Mouse (Mus musculus): ENCODE measurements around the gene Tmem98. TPM values are rescaled to one million over a fixed set of nuclear protein-coding genes. Genes with fewer than 3 reads are reported as not detected.

Gene Tmem98
- total RNA-seq, 2 experiments from 2014 or later, result 29.7 to 36.6 TPM

DNA sequence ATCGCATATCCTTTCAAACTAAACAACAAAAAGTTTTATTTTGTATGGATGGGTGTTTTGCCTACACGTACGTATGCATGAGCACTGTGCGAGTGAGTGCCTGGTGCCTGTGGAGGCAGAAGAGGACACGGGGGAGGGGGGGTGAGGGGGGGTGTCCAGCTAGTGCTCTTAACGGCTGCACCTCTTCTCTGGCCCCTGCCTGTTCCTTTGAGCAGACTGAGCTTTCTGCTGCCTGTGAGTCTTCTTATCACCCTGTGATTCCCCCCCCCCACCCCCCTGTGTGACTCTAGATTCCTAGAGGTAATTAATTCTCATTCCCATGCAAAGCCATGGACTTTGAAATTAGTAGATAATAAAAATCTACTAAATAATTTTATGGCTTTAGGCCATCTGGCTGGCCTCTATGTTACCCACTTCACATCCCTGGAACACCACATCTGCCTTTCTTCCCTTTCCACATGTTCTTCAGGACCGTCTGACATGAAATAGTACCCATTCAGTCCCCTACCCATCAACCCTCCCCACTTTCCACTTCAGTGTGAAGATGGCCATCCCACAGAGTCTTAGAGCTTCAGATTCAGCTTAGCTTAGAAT, 20.2 kb upstream of the Tmem98 start:
- no peak for DNase-seq
- intact Hi-C loops (cut with DNase I), result no loop called here

DNA sequence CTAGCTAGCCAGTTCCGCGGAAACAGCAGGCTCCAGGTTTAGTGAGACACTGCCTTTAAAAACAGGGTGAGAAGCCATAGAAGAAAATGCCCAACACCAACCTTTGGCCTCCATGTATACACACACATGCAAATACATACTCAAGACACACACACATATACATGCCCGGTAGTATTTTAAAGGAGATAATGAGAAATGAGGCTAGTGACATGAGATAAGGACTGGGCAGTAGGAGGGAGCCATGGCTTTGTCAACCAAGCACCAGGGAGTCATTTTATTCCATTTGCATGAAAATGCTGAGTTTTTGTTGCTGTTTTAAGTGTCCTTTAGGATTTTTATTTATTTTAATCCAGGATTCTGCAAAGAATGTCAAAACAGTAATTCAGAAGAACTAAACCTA, 19.6 kb upstream of the Tmem98 start:
- no peak for DNase-seq
- intact Hi-C loops (cut with DNase I), result no loop called here

DNA sequence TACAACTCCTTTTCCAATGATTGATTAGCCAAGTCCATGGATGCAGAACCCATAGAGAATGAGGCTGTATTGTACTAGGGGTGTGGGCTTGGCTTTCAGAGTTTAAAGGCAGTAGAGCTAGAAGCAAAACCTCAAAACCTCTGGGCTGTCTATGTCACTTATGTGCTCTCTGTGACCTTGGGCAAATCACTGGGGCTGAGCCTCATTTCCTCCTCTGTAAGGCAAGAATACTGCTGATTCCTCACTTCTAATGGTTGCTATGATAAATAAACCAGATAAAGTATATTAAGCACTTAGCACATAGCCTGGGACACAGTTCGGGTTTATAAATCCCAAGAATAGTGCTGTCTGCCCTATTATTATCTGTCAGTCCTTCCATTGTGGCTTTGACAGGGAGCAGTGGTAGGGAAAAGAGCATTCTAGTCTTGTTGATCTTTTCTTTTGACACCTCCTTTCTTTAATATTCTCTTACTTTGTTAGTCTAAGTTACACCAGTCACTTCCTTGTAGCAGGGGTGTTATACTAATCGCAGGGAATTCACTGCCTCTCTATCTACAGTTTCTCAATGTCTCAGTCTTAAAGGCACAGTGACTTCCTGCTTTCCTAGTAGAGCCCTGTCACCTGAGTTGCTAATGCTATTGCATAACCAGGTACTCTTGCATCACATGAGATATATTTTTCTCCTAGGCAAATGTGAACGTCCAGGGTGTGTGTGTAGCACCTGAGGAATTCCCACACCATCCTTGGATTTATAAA, 18.1 kb upstream of the Tmem98 start:
- intact Hi-C loops (cut with DNase I), result no loop called here

DNA sequence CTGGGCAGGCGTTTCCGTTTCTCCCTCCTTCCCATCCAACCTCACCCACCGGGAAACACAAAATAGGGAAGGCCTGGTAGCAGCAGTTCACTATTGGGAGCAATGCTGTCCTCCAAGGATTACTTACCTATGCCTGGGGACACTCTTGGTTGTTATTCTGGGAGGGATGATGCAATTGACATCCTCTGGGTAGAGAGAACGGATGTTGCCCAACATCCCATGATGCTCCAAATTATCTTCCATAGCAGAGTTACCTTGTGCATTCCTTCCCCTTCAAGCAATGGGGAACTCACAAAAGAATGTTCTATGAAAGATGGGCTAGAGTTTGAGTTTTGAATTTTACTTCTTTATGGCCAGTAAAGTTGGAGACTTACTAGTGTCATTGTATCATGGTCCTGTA, 16.6 kb upstream of the Tmem98 start:
- intact Hi-C loops (cut with DNase I), result no loop called here
- no peak for DNase-seq

More for the DNA sequence above, 18.1 kb upstream of the Tmem98 start:
- DNase-seq, result no peak

DNA sequence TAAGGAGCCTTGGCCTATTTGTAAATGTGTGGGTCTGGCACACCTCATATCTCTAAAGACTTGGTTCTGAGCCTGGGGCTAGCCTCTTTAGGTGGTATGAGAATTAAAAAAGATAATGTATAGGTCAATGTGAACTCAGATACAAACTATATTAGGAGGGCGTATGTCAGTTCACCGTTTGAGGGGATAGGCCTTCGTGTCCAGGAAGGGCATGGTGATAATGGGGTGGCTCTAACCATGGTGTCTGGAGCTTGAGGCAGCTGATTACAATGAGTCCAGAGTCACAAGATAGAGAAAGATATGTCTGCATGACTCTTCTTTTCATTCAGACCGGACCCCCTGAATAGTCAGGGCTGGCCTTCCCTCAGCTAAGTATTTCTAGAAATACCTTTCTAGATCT, 15.7 kb upstream of the Tmem98 start:
- intact Hi-C loops (cut with DNase I), result no loop called here
- DNase-seq, result no peak

DNA sequence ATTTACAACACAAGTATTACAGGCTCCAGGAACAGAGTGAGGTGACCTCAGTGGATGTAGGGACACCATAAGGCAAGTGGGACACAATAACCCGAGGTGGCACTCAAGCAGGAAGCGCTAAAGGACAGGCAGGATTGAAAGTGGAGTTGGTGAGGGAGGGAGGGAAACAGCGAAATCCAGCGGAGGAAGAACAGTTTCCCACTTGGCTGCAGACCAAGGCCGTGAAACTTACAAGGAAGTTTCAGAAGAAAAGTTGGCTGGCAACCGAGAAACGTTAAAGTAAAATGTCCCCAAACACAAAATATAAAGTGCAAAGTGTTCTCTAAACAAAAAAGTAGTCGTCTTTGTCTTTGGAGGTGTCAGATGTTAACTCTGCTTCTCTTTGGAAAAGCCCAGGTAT, 14.5 kb upstream of the Tmem98 start:
- intact Hi-C loops (cut with DNase I), result no loop called here
- DNase-seq, result no peak

DNA sequence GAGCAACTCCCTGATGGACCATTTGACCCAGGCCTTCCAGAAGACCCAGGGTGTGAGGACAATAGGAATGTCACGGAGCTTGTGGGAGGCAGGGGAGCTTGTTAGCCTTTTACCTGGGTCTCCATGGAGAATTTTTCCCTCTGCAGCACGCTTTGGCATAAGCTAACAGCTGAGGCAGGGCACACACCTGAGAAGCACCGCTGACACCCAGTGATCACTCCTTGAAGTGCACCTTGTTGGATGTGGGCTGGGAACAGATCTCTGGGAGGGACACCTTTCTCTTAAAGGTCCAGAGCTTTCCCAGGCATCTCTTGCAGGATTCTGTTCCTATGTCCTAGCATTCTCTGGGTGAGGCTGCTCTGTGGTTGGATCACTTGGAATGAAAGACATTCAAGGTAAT, 10.0 kb upstream of the Tmem98 start:
- DNase-seq, result no peak
- intact Hi-C loops (cut with DNase I), result no loop called here

DNA sequence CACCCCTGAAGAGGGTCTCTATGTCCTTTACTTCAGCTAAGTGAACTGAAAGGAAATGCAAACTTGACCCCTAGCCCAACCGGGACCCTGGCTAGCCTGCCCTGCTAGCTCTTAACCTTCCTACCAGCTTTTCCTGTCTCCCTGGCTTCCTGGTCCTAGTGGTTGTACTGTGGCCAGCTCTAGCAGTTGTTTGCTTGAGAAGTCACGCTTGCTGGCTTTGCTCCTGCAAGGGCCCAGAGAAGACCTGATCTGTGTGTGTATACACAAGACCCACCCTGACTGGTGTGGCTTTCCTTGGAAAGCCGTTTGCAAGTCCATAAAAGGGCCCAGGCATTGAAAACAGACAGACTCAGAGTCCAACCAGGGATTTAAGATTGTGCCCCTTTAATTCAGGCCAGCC, 7.3 kb upstream of the Tmem98 start:
- DNase-seq, result peak in 1 of 2 experiments; percentile 47
- intact Hi-C loops (cut with DNase I), result no loop called here

DNA sequence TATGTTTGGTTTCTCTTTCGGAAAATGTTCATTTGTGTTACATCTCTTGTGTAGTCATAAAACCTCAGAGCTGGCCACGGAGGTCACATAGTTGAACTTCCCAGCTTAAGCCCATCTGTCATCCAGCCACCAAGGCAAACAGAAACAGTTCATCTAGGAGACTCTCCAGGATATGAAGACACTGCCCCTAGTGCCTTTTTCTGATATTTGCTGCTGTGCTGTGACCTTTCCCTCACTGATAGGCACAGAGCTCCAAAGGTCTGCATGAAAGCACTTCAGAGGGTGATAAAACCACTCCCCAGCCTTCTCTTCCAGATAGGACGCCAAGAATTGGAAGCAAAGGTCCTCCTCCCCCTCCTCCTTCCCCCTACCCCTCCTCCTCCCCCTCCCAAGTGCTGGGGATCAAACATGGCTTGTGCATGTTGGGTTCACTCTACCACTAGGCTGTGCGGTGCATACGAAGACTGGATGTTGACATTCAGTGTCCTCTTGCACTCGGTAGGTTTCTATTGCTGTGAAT, 1.4 kb upstream of the Tmem98 start:
- intact Hi-C loops (cut with DNase I), result no loop called here

DNA sequence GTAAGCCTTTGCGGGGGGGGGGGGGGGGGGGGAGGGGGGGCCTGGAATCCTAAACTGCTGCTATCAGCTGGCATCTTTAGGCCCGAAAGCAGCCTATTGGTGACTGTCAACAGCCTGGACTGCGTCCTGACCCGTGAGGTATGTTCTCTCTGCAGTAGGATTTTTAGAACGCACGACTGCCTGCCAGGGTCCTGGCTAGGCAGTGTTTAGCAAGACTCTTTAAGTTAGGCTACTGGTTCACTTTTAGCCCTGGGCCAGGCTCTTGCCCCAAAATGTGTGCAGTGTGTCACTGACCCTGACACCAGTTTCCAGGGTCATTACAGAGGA, 346 bp upstream of the Tmem98 start:
- DNase-seq, result no peak
- intact Hi-C loops (cut with DNase I), result no loop called here

More for the DNA sequence above, 1.4 kb upstream of the Tmem98 start:
- DNase-seq, result peak in 1 of 2 experiments; percentile 30

DNA sequence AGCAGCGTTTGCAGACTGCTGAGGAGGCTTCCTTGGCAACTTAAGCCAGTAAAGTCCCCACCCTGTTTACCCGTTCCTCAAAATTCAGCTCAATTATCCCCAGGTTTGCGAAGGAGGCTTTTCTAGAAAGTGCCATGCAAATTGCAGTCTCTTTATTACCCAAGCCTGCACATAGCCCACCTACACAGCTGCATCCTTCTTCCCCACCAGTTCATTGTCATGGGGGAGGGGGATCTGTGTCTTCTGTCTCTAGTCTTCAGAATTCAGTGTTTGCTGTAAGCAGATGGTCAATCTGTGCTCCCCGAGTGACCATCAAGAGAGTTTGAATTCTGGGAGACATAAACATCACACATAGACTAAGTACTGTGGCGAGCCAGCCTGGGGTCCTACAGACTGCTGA, 1.2 kb downstream of the Tmem98 start:
- no peak for DNase-seq
- intact Hi-C loops (cut with DNase I), result loop anchor here (2.0 to 10.0 kb wide), 2 partner anchors 114 to 386 kb away; partner anchors contain the start of gene Psmd11

DNA sequence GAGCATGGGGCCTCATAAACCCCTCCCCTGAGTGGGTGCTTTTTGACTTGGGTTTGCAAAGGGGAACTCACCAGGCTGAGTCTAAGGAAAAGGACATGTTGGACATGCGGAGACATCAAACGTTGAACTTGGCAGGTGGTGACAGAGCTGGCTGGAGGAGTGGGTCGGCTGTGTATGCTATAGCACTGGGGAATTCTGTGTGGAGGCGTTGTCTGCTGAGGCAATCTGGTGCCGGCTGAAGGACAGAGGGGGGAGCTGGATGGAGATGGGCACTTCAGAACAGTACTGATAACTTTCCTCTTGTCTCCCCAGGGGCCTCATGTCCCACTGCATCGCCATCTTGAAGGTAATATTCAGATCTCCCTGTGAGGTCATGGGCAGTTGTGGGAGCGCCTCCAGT, 5.4 kb downstream of the Tmem98 start:
- no peak for DNase-seq

DNA sequence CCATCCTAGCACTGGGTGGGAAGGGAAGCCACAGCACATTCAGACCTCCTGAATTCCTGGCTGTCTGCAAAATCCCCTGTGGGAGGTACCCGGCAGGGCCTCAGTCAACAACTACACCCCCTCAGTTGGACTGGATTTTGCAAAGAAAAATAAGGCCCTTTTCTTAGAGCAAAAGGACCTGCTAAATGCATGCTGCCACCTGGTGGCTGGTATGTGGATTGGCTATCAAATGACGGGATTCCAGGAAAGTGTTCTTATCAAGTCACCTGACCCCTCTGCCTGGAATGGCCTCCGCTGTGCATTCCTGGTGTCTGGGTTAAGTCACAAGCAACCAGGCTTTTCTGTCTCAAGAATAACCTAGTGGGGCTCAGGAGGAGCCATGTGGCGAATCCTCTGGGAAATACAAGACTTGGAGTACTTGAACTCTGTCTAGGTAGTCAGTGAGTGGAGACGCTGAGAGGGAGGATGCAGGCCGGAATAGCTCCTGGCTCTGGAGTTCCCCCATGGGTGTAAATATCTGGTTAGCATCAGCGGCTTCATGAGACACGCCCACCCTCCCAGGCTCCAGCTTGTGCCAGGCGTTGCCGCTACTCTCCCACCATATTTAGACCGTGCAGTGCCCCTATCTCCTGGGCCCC, 8.2 kb downstream of the Tmem98 start:
- intact Hi-C loops (cut with DNase I), result loop anchor here (1.0 to 10.0 kb wide), 3 partner anchors 38 to 393 kb away; partner anchors contain the start of genes Myo1d and Psmd11
- DNase-seq, result peak; percentile 88 to 92

More for the DNA sequence above, 5.4 kb downstream of the Tmem98 start:
- intact Hi-C loops (cut with DNase I), result loop anchor here (10.0 kb wide), 1 partner anchor 391 kb away; the partner anchor contains the start of gene Psmd11

DNA sequence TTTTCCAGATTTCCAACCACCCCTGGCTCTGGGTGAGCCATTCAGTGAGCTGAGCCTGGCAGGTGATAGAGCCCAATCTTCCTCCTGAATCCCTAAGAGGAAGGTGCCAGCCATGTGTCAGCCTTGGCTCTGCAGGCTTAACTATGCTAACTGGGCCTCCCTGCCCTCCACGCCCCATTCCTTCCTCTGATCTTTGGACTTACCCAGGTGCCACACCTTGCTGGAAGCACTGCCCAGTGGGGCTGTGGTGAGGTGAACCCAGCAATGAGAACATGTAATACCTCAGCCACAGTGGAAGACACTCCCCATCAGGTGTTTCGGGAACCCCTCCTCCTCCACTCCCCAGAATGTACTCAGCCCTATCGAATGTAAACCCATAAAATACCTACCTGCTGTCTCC, 10.1 kb downstream of the Tmem98 start:
- no peak for DNase-seq
- intact Hi-C loops (cut with DNase I), result no loop called here

DNA sequence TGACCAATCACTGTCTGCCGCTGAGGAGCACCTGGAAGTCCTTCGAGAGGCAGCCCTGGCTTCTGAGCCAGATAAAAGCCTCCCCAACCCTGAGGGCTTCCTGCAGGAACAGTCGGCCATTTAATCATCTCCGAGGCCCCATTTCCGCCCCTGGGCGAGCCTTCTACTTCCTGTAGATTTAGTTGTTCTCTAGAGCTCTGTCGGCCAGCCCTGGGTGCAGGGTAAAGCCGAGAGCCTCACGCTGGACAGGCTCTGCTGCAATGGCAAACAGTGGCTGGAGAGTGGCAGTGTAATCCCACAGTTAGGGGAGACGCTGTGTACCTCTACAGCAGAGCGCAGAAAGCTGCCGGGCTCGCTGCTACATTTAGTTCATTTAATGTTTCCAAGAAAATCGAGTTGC, 11.3 kb downstream of the Tmem98 start:
- DNase-seq, result peak; percentile 50 to 52
- intact Hi-C loops (cut with DNase I), result loop anchor here (1.0 kb wide), 1 partner anchor 30 kb away; no protein-coding TSS in a partner anchor

DNA sequence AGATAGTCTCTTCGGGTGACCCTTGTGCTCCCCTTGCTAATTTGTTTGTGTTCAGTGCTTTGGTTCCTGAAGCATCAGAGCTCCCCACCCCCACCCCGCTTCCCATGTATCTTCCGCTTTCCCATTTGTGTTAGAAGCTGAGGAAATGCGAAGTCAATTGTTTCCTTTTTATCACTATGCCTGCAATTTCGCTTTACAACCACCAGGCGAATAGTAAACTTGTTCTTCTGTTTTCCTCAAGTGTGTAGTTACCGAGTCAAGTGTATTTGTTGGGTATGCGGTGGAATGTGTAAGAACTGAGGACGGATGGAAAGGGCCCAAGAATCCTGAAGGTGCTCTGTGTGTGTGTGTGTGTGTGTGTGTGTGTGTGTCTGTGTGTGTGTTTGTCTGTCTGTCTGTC, 11.8 kb downstream of the Tmem98 start:
- DNase-seq, result no peak
- intact Hi-C loops (cut with DNase I), result loop anchor here (1.0 kb wide), 1 partner anchor 30 kb away; no protein-coding TSS in a partner anchor

DNA sequence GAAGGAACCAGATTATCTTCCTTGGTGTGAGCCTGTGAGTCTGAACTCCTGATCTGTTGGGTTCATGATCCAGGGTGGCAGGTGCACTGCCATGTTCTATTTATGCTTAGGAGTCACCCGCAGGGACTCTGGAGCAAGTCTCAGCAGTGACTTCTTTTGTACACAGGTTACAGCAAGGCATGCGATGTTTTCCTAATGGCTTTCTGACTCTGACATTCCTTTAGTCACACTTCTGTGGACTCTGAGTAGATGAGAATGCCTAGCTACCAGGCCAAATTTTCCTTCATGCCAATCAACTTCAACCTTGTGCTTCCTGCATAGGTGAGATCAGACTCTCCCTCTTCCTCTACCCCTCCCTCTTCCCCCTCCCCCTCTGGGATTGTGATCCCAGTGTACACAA, 25.4 kb downstream of the Tmem98 start:
- no peak for DNase-seq
- intact Hi-C loops (cut with DNase I), result no loop called here

DNA sequence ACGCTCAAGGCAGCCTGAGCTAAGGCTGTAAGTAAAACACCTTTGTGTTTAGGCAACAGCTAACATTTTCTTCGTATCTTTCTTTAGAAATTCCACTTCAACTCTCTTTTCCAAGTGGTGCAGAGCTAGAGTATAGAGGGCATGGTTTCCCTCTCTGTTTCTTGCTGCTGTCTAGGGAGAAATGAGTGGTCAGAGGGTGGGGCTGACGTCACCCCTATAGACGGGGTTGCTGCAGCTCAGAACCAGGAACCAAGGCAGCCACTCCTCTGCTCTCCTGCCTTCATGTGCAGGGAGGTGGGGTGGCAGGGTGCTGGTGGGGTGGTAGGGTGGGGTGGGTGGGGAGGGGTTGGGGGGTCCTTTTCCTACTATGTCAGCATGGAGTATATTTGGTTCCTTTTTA, 25.9 kb downstream of the Tmem98 start:
- no peak for DNase-seq
- intact Hi-C loops (cut with DNase I), result no loop called here

DNA sequence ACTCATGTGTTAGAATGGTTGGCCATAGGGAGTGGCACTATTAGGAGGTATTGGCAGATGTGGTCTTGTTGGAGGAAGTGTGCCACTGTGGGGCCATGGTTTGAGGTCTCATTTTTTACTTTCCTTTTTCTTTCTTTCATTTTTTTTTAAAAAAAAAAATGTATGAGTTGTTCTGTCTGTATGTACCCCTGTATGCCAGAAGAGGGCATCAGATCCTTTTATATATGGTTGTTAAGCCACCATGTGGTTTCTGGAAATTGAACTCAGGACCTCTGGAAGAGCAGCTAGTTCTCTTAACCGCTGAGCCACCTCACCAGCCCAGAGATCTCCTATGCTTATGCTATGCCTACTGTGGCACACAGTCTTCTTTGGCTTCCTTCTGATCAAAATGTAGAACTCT, 28.7 kb downstream of the Tmem98 start:
- intact Hi-C loops (cut with DNase I), result no loop called here

DNA sequence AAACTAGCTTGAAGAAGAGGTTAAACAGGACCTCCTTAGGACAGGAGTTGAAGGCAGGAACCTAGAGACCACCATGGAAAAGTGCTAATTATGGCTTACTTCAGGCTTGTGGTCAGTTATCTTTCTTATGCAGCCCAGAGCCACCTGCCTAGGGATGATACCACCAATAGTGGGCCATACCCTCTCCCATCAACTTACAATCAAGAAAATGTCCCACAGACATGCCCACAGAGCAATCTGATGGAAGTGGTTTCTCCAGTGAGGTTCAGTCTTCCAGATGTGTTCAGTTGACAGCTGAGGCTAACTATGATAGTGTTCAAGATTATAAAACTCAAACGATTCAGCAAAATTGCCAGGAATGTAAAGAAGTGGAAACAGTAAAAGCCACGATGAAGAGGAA, 33.5 kb downstream of the Tmem98 start:
- no peak for DNase-seq
- intact Hi-C loops (cut with DNase I), result no loop called here

More for the DNA sequence above, 28.7 kb downstream of the Tmem98 start:
- DNase-seq, result no peak

DNA sequence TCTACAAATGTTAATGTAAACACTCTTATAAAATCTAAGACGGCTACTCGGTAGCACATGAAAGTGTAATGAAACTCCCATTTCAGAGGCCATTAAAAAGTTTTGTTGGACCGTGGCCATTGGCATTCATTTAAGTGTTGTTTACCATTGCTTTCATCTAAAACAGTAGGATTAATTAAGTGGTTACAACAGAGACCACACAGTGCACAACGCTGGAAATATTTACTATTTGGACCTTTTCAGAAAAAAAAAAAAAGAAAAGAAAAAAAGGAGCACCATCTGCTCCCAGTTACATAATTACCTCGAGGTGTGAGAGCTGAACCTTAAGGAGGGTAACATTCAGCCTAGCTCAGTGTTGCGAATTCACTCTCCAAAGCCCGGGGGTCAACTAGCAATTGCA, 35.5 kb downstream of the Tmem98 start:
- no peak for DNase-seq
- intact Hi-C loops (cut with DNase I), result no loop called here

DNA sequence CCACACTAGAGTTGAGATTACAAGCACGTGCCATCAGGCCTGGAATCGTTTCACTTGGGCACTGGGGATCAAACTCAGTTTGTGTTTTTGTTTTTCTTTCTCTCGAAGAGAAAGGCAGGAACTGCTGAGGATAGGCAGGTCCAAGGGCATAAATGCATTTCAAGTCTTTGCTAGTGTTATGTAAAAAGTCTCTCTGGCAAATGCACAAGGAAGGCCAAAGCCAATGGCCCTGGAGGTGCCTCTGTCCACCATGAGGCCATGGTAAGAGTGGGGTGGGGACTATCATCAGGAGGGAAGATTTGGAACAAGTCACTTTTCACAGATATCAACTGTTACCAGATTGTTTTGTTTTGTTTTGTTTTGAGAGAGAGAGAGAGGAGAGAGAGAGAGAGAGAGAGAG, 36.1 kb downstream of the Tmem98 start:
- DNase-seq, result no peak
- intact Hi-C loops (cut with DNase I), result no loop called here

Data from heart, postnatal 10 days (tissue).